Mouse (Mus musculus) heart, embryonic 14.5 days (tissue): ENCODE measurements around the gene Inka2. TPM values are rescaled to one million over a fixed set of nuclear protein-coding genes. Genes with fewer than 3 reads are reported as not detected.

Experiments
- ATAC-seq: fragments of 200-750 bp; cut with Nextera tagmentation; 2 replicates; pipeline ENCODE4 v1.8.0; 2017; ENCODE audit warnings: low read depth, moderate TSS enrichment; ENCODE audit not compliant: insufficient number of reproducible peaks, insufficient read depth, low FRiP score
- H3K27ac ChIP-seq, 2 experiments: fragments of 200-500 bp in 1 of 2; fragments of 300-500 bp in 1 of 2; sonication (generic) in 1 of 2; replicated peaks in 1 of 2; 2 replicates each; pipeline ENCODE4 v1.5.1; 2012 to 2014; ENCODE audit warnings: low read depth in 2 of 2, low read length in 2 of 2, control low read depth in 1 of 2, mild to moderate bottlenecking in 1 of 2, mixed read lengths in 1 of 2; ENCODE audit not compliant: control insufficient read depth in 1 of 2, insufficient read depth in 1 of 2
- H3K27me3 ChIP-seq: fragments of 300-500 bp; sonication (generic); 2 replicates; pipeline ENCODE4 v1.6.1; 2014; ENCODE audit warnings: mild to moderate bottlenecking, low read length, control low read depth; ENCODE audit not compliant: control insufficient read depth, insufficient read depth
- H3K36me3 ChIP-seq: fragments of 300-500 bp; sonication (generic); 2 replicates; pipeline ENCODE4 v1.6.1; 2014; ENCODE audit warnings: mild to moderate bottlenecking, control low read depth, low read length, mixed read lengths; ENCODE audit not compliant: control insufficient read depth, insufficient read depth
- H3K4me1 ChIP-seq, 2 experiments: fragments of 200-500 bp in 1 of 2; fragments of 300-500 bp in 1 of 2; sonication (generic) in 1 of 2; 2 replicates each; pipeline ENCODE4 v1.6.1; 2012 to 2014; ENCODE audit warnings: low read length in 2 of 2, control low read depth in 1 of 2, mixed read lengths in 1 of 2; ENCODE audit not compliant: control insufficient read depth in 2 of 2, insufficient read depth in 2 of 2
- H3K4me2 ChIP-seq: fragments of 300-500 bp; sonication (generic); 2 replicates; pipeline ENCODE4 v1.6.1; 2014; ENCODE audit warnings: mild to moderate bottlenecking, low read length
- H3K4me3 ChIP-seq, 2 experiments: fragments of 200-500 bp in 1 of 2; fragments of 300-500 bp in 1 of 2; sonication (generic) in 1 of 2; 2 replicates each; pipeline ENCODE4 v1.5.1; 2012 to 2014; ENCODE audit warnings: low read length in 2 of 2, mild to moderate bottlenecking in 2 of 2, control low read depth in 1 of 2, low read depth in 1 of 2, moderate library complexity in 1 of 2; ENCODE audit not compliant: control insufficient read depth in 1 of 2, insufficient read depth in 1 of 2
- H3K9ac ChIP-seq: fragments of 300-500 bp; sonication (generic); 2 replicates; pipeline ENCODE4 v1.6.1; 2014; ENCODE audit warnings: mild to moderate bottlenecking, low read length
- H3K9me3 ChIP-seq: fragments of 300-500 bp; sonication (generic); 2 replicates; pipeline ENCODE4 v1.6.1; 2016; ENCODE audit warnings: low read length, control low read depth; ENCODE audit not compliant: control insufficient read depth
- WGBS: fragments of 180-500 bp; shearing (Covaris S2); extraction: QIAGEN DNeasy Blood & Tissue Kit; methylation state at CpG from one replicate; pipeline ENCODE4 v1.1.7; 2014; 5-methylcytosine and 5-hydroxymethylcytosine counted together
- polyA plus RNA-seq: library from polyadenylated mRNA; unstranded; fragments of >200 nt; fragmentation: Nextera tagmentation; extraction: Ambion mirVana; gene quantifications from 2 replicates; pipeline ENCODE4 v1.2.1, GENCODE M21; 2014

The Inka2 gene
- polyA plus RNA-seq, 1 experiment from 2014 or later: 1.7 TPM

GRCm38 (mm10) chr3:105707590-105707989, 3.2 kb downstream of the Inka2 start:
- H3K4me3 ChIP-seq: no peak overlapping the region

GRCm38 (mm10) chr3:105710246-105710645, 5.8 kb downstream of the Inka2 start:
- Histone ChIP-seq H3K27me3 (no peaks in the 10 kb centered on the region), H3K4me2 (no peak overlapping the region), H3K27ac (no peak overlapping the region), H3K4me3 (no peak overlapping the region), H3K9ac (no peak overlapping the region), H3K4me1 (peaks cover 17 to 45% of the 10 kb centered on the region in 2 experiments), H3K36me3 (no peaks in the 10 kb centered on the region), H3K9me3 (no peaks in the 10 kb centered on the region)
- WGBS: 61% methylated on average over 6 of the region's 6 CpGs
- ATAC-seq: no peak

More at GRCm38 (mm10) chr3:105707590-105707989, 3.2 kb downstream of the Inka2 start:
- WGBS: 38% methylated on average over 7 of the region's 7 CpGs
- no peak overlapping the region for H3K27ac ChIP-seq
- H3K4me2 ChIP-seq: no peak overlapping the region
- H3K9ac ChIP-seq: no peak overlapping the region
- ATAC-seq: no peak
- H3K9me3 ChIP-seq: no peaks in the 10 kb centered on the region
- H3K36me3 ChIP-seq: no peaks in the 10 kb centered on the region
- peaks cover 12 to 38% of the 10 kb centered on the region in 2 experiments for H3K4me1 ChIP-seq
- H3K27me3 ChIP-seq: no peaks in the 10 kb centered on the region

- Histone ChIP-seq H3K36me3 (peaks cover 2% of the 10 kb centered on the region; the same call in 1 of the 2 replicates), H3K4me2 (no peak overlapping the region), H3K9ac (no peak overlapping the region), H3K9me3 (no peaks in the 10 kb centered on the region), H3K27me3 (no peaks in the 10 kb centered on the region), H3K4me1 (peaks cover 17 to 31% of the 10 kb centered on the region in 2 experiments), H3K4me3 (no peak overlapping the region), H3K27ac (no peak overlapping the region)
- 54% methylated on average over 7 of the region's 7 CpGs for WGBS
- no peak for ATAC-seq
These were observed 7.3 kb downstream of the Inka2 start for GRCm38 (mm10) chr3:105711741-105712140.

- Histone ChIP-seq H3K4me3 (no peak overlapping the region), H3K27ac (no peak overlapping the region), H3K4me2 (no peak overlapping the region), H3K9me3 (no peaks in the 10 kb centered on the region), H3K4me1 (peaks cover 17 to 27% of the 10 kb centered on the region in 2 experiments), H3K9ac (no peak overlapping the region), H3K27me3 (no peaks in the 10 kb centered on the region), H3K36me3 (peaks cover 2% of the 10 kb centered on the region; the same call in 1 of the 2 replicates)
- no peak for ATAC-seq
These were observed 8.4 kb downstream of the Inka2 start for GRCm38 (mm10) chr3:105712827-105713226.

- 21% methylated on average over 7 of the region's 8 CpGs for WGBS
These were observed 9.9 kb downstream of the Inka2 start for GRCm38 (mm10) chr3:105714091-105714819.

GRCm38 (mm10) chr3:105714820-105715167, 10.4 kb downstream of the Inka2 start:
- H3K4me3 ChIP-seq: no peak overlapping the region
- H3K9me3 ChIP-seq: no peaks in the 10 kb centered on the region
- peaks cover 2% of the 10 kb centered on the region; the same call in 1 of the 2 replicates for H3K36me3 ChIP-seq
- H3K9ac ChIP-seq: no peak overlapping the region
- no peak overlapping the region for H3K4me2 ChIP-seq
- no peak for ATAC-seq
- H3K4me1 ChIP-seq: peaks cover 19 to 26% of the 10 kb centered on the region in 2 experiments
- no peak overlapping the region for H3K27ac ChIP-seq
- no peaks in the 10 kb centered on the region for H3K27me3 ChIP-seq

More at GRCm38 (mm10) chr3:105714091-105714819, 9.9 kb downstream of the Inka2 start:
- H3K27me3 ChIP-seq: no peaks in the 10 kb centered on the region
- H3K4me2 ChIP-seq: no peak overlapping the region
- no peaks in the 10 kb centered on the region for H3K9me3 ChIP-seq
- H3K4me3 ChIP-seq: no peak overlapping the region
- ATAC-seq: no peak
- H3K27ac ChIP-seq: peak overlapping the region in 1 of 2 experiments; percentile 27; a peak in 1 of 4 replicates
- H3K36me3 ChIP-seq: peaks cover 2% of the 10 kb centered on the region; the same call in 1 of the 2 replicates
- peaks cover 19 to 26% of the 10 kb centered on the region in 2 experiments for H3K4me1 ChIP-seq
- peak overlapping the region; percentile 31; the same call in 1 of the 2 replicates for H3K9ac ChIP-seq

- no peak overlapping the region for H3K9ac ChIP-seq
- no peak overlapping the region for H3K4me3 ChIP-seq
- H3K9me3 ChIP-seq: no peaks in the 10 kb centered on the region
- WGBS: 67% methylated on average over 18 of the region's 18 CpGs
- H3K4me2 ChIP-seq: no peak overlapping the region
- peaks cover 14 to 19% of the 10 kb centered on the region in 2 experiments for H3K4me1 ChIP-seq
- ATAC-seq: no peak
- H3K27ac ChIP-seq: no peak overlapping the region
- no peaks in the 10 kb centered on the region for H3K27me3 ChIP-seq
- peaks cover 2% of the 10 kb centered on the region; the same call in 1 of the 2 replicates for H3K36me3 ChIP-seq
These were observed 12.1 kb downstream of the Inka2 start for GRCm38 (mm10) chr3:105716353-105717000.
